Mouse (Mus musculus) embryonic facial prominence, embryonic 11.5 days (tissue): ENCODE measurements around the gene Rpl35. TPM values are rescaled to one million over a fixed set of nuclear protein-coding genes. Genes with fewer than 3 reads are reported as not detected.
"Not testable (repeated sequence)": the region's sequence is repeated elsewhere in the genome, so short reads cannot be mapped to it uniquely, and the experiment has no call there.

Source experiments
- ATAC-seq: fragments of 200-750 bp; cut with Nextera tagmentation; replicated peaks from 2 replicates; pipeline ENCODE4 v1.8.0; 2017; ENCODE audit warnings: low read depth; ENCODE audit not compliant: insufficient number of reproducible peaks, low FRiP score, low TSS enrichment
- DNase-seq: peaks from one replicate; pipeline ENCODE4 v3.0.0-alpha.2; 2015; ENCODE audit warnings: low spot score
- H3K27ac ChIP-seq: fragments of 300-500 bp; sonication (generic); replicated peaks from 2 replicates; pipeline ENCODE4 v1.5.1; 2014; ENCODE audit warnings: mild to moderate bottlenecking, low read depth, low read length, control low read depth
- H3K27me3 ChIP-seq: fragments of 300-500 bp; sonication (generic); 2 replicates; pipeline ENCODE4 v1.6.1; 2014; ENCODE audit warnings: mild to moderate bottlenecking, low read length, moderate library complexity, mixed read lengths; ENCODE audit not compliant: control insufficient read depth, insufficient read depth
- H3K36me3 ChIP-seq: fragments of 300-500 bp; sonication (generic); replicated peaks from 2 replicates; pipeline ENCODE4 v1.6.1; 2014; ENCODE audit warnings: low read depth, mild to moderate bottlenecking, low read length, moderate library complexity, mixed read lengths; ENCODE audit not compliant: control insufficient read depth, insufficient read depth
- H3K4me1 ChIP-seq: fragments of 300-500 bp; sonication (generic); 2 replicates; pipeline ENCODE4 v1.6.1; 2014; ENCODE audit warnings: low read length, mixed read lengths; ENCODE audit not compliant: control insufficient read depth, insufficient read depth
- H3K4me2 ChIP-seq: fragments of 300-500 bp; sonication (generic); 2 replicates; pipeline ENCODE4 v1.6.1; 2014; ENCODE audit warnings: low read depth, mild to moderate bottlenecking, control low read depth, low read length, moderate library complexity
- H3K4me3 ChIP-seq: fragments of 300-500 bp; sonication (generic); 2 replicates; pipeline ENCODE4 v1.5.1; 2014; ENCODE audit warnings: low read depth, low read length, control low read depth
- H3K9ac ChIP-seq: fragments of 300-500 bp; sonication (generic); replicated peaks from 2 replicates; pipeline ENCODE4 v1.6.1; 2014; ENCODE audit warnings: mild to moderate bottlenecking, control low read depth, low read length
- H3K9me3 ChIP-seq: fragments of 300-500 bp; sonication (generic); replicated peaks from 2 replicates; pipeline ENCODE4 v1.6.1; 2016; ENCODE audit warnings: mild to moderate bottlenecking, low read length, inconsistent platforms, mixed read lengths; ENCODE audit not compliant: control insufficient read depth
- WGBS: fragments of 180-500 bp; shearing (Covaris S2); extraction: QIAGEN DNeasy Blood & Tissue Kit; methylation state at CpG from one replicate; pipeline ENCODE4 v1.1.7; 2014; 5-methylcytosine and 5-hydroxymethylcytosine counted together
- polyA plus RNA-seq: library from polyadenylated mRNA; unstranded; fragments of >200 nt; fragmentation: Nextera tagmentation; extraction: Ambion mirVana; gene quantifications from 2 replicates; pipeline ENCODE4 v1.2.1, GENCODE M21; 2014

Gene Rpl35
- polyA plus RNA-seq, 1 experiment from 2014 or later: 1,128 TPM

GRCm38 (mm10) chr2:39011264-39011663 is 5.8 kb upstream of the Rpl35 start:
- Histone ChIP-seq H3K9me3 (no peaks in the 10 kb centered on the region), H3K4me3 (no peak overlapping the region), H3K27me3 (no peaks in the 10 kb centered on the region), H3K4me1 (no peaks in the 10 kb centered on the region; the same call in 1 of the 2 replicates), H3K4me2 (no peak overlapping the region), H3K9ac (no peak overlapping the region), H3K36me3 (no peaks in the 10 kb centered on the region; the same call in 1 of the 2 replicates), H3K27ac (no peak overlapping the region)
- DNase-seq (no peak), ATAC-seq (no peak)

DNA sequence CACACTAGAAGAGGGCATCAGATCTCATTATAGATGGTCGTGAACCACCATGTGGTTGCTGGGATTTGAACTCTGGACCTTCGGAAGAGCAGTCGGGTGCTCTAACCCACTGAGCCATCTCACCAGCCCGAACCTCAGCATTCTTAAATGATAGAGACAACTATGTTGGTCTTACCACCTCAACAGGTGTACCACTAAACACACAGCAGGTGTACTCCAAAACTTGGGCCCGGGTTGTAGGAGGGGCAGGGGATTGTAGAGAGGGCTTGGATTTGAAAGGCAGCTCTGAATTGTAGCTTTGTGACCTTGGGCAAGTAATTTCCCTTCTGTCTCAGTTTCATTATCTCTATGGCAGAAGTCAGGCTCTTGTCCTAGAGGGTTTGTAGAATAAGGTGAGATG is 4.7 kb upstream of the Rpl35 start:
- H3K27me3 ChIP-seq, H3K36me3 ChIP-seq, H3K27ac ChIP-seq, ATAC-seq, H3K9ac ChIP-seq, H3K9me3 ChIP-seq, H3K4me3 ChIP-seq, H3K4me1 ChIP-seq, DNase-seq, H3K4me2 ChIP-seq: not testable (repeated sequence)
- WGBS: 92% methylated on average over 4 of the region's 5 CpGs

- Histone ChIP-seq H3K4me2 (peak overlapping the region; percentile 80), H3K9me3 (no peaks in the 10 kb centered on the region), H3K27ac (no peak overlapping the region), H3K4me1 (no peaks in the 10 kb centered on the region; the same call in 1 of the 2 replicates), H3K9ac (peak overlapping the region; percentile 90), H3K36me3 (no peaks in the 10 kb centered on the region; the same call in 1 of the 2 replicates), H3K4me3 (peak overlapping the region; percentile 89), H3K27me3 (no peaks in the 10 kb centered on the region)
- ATAC-seq (no peak), DNase-seq (peak; percentile 42)
- 34% methylated on average over 3 of the region's 3 CpGs for WGBS
Observed at GRCm38 (mm10) chr2:39008954-39009365, 3.5 kb upstream of the Rpl35 start.

DNA sequence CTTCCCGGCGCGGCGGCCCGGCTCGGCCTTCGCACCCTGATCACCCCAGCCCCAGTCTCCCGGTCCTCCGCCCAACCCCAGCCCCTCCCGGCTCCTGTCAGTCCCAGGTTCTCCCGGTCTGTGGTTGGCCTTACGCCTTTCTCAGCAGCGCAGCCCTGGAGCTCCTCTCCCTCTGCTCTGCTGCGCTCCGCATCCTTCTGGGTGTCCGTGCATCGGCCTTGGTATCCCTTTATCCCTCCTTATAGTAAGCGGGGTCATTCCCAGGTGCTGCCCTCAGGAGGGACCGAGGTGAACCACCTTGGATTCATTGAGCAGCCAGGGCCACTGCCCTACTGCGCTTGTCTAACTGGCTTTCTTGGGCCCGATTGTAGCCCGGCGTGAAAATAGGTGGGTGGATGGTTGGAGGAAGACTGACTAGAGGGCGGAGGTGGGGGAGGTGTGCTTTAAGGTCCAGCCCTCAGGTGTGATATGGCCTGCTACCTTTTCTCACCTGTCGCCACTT is 3.0 kb upstream of the Rpl35 start:
- ATAC-seq: peak; percentile 33
- no peaks in the 10 kb centered on the region for H3K9me3 ChIP-seq
- under 1% methylated on average over 22 of the region's 25 CpGs for WGBS
- peak overlapping the region; percentile 90 for H3K9ac ChIP-seq
- H3K27ac ChIP-seq: peak overlapping the region; percentile 68
- peak overlapping the region; percentile 89 for H3K4me3 ChIP-seq
- DNase-seq: peak; percentile 28
- peak overlapping the region; percentile 80 for H3K4me2 ChIP-seq
- H3K27me3 ChIP-seq: no peaks in the 10 kb centered on the region
- no peaks in the 10 kb centered on the region; the same call in 1 of the 2 replicates for H3K4me1 ChIP-seq
- H3K36me3 ChIP-seq: no peaks in the 10 kb centered on the region; the same call in 1 of the 2 replicates

GRCm38 (mm10) chr2:39007865-39008264 is 2.4 kb upstream of the Rpl35 start:
- Histone ChIP-seq H3K9ac (peak overlapping the region; percentile 90), H3K4me2 (peak overlapping the region; percentile 80), H3K9me3 (no peaks in the 10 kb centered on the region), H3K36me3 (peaks cover 3% of the 10 kb centered on the region), H3K27me3 (no peaks in the 10 kb centered on the region), H3K4me1 (no peaks in the 10 kb centered on the region; the same call in 1 of the 2 replicates), H3K27ac (peak overlapping the region; percentile 80), H3K4me3 (peak overlapping the region; percentile 89)
- peak; percentile 94 for DNase-seq
- 0% methylated on average over 43 of the region's 44 CpGs for WGBS
- peak; percentile 78 for ATAC-seq

- Histone ChIP-seq H3K27ac (no peak overlapping the region), H3K27me3 (no peaks in the 10 kb centered on the region), H3K4me1 (no peaks in the 10 kb centered on the region; the same call in 1 of the 2 replicates), H3K9ac (no peak overlapping the region), H3K9me3 (no peaks in the 10 kb centered on the region), H3K4me2 (peak overlapping the region; percentile 58; the same call in 1 of the 2 replicates), H3K4me3 (peak overlapping the region; percentile 60; the same call in 1 of the 2 replicates), H3K36me3 (peaks cover 10% of the 10 kb centered on the region)
- DNase-seq (no peak), ATAC-seq (no peak)
- 90% methylated on average over 14 of the region's 14 CpGs for WGBS
Observed at GRCm38 (mm10) chr2:39006149-39006730, 816 bp upstream of the Rpl35 start.

GRCm38 (mm10) chr2:39004880-39005435 is 466 bp downstream of the Rpl35 start, which contains the start of gene Arpc5l:
Arpc5l (plus strand) TSS chr2:39005348.
- Histone ChIP-seq H3K27ac (peak within 1 kb of the TSS; percentile 76), H3K9me3 (no peaks in the 10 kb centered on the region), H3K9ac (peak within 1 kb of the TSS; percentile 87), H3K27me3 (no peaks in the 10 kb centered on the region), H3K36me3 (peaks cover 12% of the 10 kb centered on the region), H3K4me3 (peak within 1 kb of the TSS; percentile 60), H3K4me1 (no peaks in the 10 kb centered on the region; the same call in 1 of the 2 replicates), H3K4me2 (peak within 1 kb of the TSS; percentile 72)
- DNase-seq: peak; percentile 96
- peak; percentile 86 for ATAC-seq
- under 1% methylated on average over 57 of the region's 58 CpGs for WGBS

DNA sequence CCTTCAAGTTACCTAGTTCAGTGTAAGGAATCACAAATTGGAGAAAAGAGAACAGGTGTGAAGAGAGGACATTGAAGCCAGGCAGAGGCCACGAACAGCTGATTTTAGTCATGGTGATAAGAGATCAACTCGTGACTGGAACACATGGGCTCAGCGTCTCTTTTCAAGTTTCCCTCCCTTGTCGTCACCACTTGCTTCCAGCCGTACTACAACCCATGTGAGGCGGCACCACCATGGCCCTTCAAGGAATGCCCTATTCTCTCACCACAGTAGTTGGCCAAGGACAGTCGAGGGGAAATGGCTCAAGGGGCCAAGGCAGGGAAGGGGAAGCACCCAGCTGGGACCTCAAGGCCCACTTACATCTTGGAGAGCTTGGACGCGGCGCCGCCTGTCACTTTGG is 1.1 kb downstream of the Rpl35 start:
- WGBS: 1% methylated on average over 11 of the region's 11 CpGs
- peak overlapping the region; percentile 72 for H3K4me2 ChIP-seq
- H3K9me3 ChIP-seq: no peaks in the 10 kb centered on the region
- H3K9ac ChIP-seq: peak overlapping the region; percentile 87
- no peaks in the 10 kb centered on the region; the same call in 1 of the 2 replicates for H3K4me1 ChIP-seq
- H3K4me3 ChIP-seq: peak overlapping the region; percentile 60
- DNase-seq: peak; percentile 23
- no peak for ATAC-seq
- H3K27ac ChIP-seq: no peak overlapping the region
- peaks cover 12% of the 10 kb centered on the region for H3K36me3 ChIP-seq
- H3K27me3 ChIP-seq: no peaks in the 10 kb centered on the region
